Mouse (Mus musculus) lung, postnatal 0 days (tissue): ENCODE data around the gene Tnik.

Source experiments
- CTCF ChIP-seq: IDR thresholded peaks from 2 replicates; pipeline ENCODE4 v1.5.1; 2016; ENCODE audit warnings: antibody characterized with exemption, mild to moderate bottlenecking
- EP300 ChIP-seq: IDR thresholded peaks from 2 replicates; pipeline ENCODE4 v1.6.1; 2016; ENCODE audit warnings: antibody characterized with exemption, mild to moderate bottlenecking, control low read depth

DNA sequence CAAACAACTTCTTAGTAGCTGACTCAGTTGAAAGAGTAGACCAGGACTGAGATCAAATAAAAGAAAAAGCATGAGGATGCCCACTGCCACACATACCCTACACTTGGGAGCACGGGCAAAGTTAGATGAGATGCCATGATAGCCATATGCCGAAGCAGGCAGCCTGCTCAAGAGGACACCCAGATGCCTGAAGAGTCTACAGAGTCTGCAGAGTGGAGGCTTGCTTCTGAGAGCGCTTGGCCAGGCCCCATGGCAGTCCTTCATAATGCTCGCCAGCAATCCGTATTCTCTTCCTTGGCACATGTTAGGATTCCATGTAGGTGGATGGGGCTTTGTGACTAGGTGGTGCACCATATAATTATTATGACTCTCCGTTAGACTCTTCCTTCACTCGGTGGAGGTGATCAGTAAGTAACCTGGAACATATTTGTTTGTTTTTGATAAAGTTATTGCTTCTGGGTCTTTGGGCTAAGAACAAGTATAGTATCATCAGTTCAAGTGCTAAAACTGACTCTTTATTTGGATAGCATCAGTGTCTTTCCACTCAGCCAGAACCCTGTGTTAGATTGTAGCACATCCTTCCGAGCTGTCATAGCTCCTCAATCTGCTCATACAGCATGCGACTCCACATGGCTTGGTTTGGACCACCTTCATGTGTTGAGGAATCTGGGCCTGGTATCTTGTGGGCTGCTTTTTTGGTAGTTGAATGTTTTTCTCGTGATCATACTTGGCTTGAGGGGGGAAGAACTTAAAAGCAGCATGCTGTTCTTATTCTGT, 122.4 kb downstream of the Tnik start:
- TF ChIP-seq EP300 (no peak), CTCF (no peak)
